Mouse (Mus musculus) kidney, embryonic 14.5 days (tissue): Measurements from ENCODE around the gene Adgrl3. TPM values are rescaled to one million over a fixed set of nuclear protein-coding genes. Genes with fewer than 3 reads are reported as not detected.

Experiments used
- ATAC-seq: fragments of 200-750 bp; cut with Nextera tagmentation; 2 replicates; pipeline ENCODE4 v1.8.0; 2017; ENCODE audit warnings: moderate number of reproducible peaks, mild to moderate bottlenecking, moderate TSS enrichment, moderate library complexity; ENCODE audit not compliant: low FRiP score, low TSS enrichment
- H3K27ac ChIP-seq: fragments of 300-500 bp; sonication (generic); 2 replicates; pipeline ENCODE4 v1.5.1; 2014; ENCODE audit warnings: low read depth, mild to moderate bottlenecking, low read length, moderate library complexity, mixed read lengths
- H3K27me3 ChIP-seq: fragments of 300-500 bp; sonication (generic); 2 replicates; pipeline ENCODE4 v1.6.1; 2014; ENCODE audit warnings: mild to moderate bottlenecking, low read length; ENCODE audit not compliant: control insufficient read depth, insufficient read depth
- H3K36me3 ChIP-seq: fragments of 300-500 bp; sonication (generic); 2 replicates; pipeline ENCODE4 v1.6.1; 2014; ENCODE audit warnings: low read length, mixed read lengths; ENCODE audit not compliant: control insufficient read depth, insufficient read depth
- H3K4me1 ChIP-seq: fragments of 300-500 bp; sonication (generic); 2 replicates; pipeline ENCODE4 v1.6.1; 2014; ENCODE audit warnings: low read length, mixed read lengths; ENCODE audit not compliant: control insufficient read depth, insufficient read depth
- H3K4me2 ChIP-seq: fragments of 300-500 bp; sonication (generic); replicated peaks from 2 replicates; pipeline ENCODE4 v1.6.1; 2014; ENCODE audit warnings: low read depth, mild to moderate bottlenecking, low read length
- H3K4me3 ChIP-seq: fragments of 300-500 bp; sonication (generic); 2 replicates; pipeline ENCODE4 v1.5.1; 2014; ENCODE audit warnings: mild to moderate bottlenecking, low read length
- H3K9ac ChIP-seq: fragments of 300-500 bp; sonication (generic); 2 replicates; pipeline ENCODE4 v1.6.1; 2014; ENCODE audit warnings: low read depth, mild to moderate bottlenecking, low read length, moderate library complexity
- H3K9me3 ChIP-seq: fragments of 300-500 bp; sonication (generic); 2 replicates; pipeline ENCODE4 v1.6.1; 2016; ENCODE audit warnings: low read length; ENCODE audit not compliant: control insufficient read depth
- WGBS: fragments of 180-500 bp; shearing (Covaris S2); extraction: QIAGEN DNeasy Blood & Tissue Kit; methylation state at CpG from one replicate; pipeline ENCODE4 v1.1.7; 2014; 5-methylcytosine and 5-hydroxymethylcytosine counted together
- polyA plus RNA-seq: library from polyadenylated mRNA; unstranded; fragments of >200 nt; fragmentation: Nextera tagmentation; extraction: Ambion mirVana; gene quantifications from 2 replicates; pipeline ENCODE4 v1.2.1, GENCODE M21; 2014

Gene Adgrl3
- polyA plus RNA-seq, 1 experiment from 2014 or later: 28.2 TPM

GRCm38 (mm10) chr5:81064026-81064425 is 44.1 kb downstream of the Adgrl3 start:
- no peak overlapping the region for H3K27ac ChIP-seq
- H3K4me1 ChIP-seq: no peaks in the 10 kb centered on the region
- H3K36me3 ChIP-seq: no peaks in the 10 kb centered on the region
- no peak overlapping the region for H3K9ac ChIP-seq
- H3K4me3 ChIP-seq: no peak overlapping the region
- no peak overlapping the region for H3K4me2 ChIP-seq
- H3K9me3 ChIP-seq: no peaks in the 10 kb centered on the region
- H3K27me3 ChIP-seq: no peaks in the 10 kb centered on the region
- ATAC-seq: no peak
- 88% methylated on average over 2 of the region's 2 CpGs for WGBS

DNA sequence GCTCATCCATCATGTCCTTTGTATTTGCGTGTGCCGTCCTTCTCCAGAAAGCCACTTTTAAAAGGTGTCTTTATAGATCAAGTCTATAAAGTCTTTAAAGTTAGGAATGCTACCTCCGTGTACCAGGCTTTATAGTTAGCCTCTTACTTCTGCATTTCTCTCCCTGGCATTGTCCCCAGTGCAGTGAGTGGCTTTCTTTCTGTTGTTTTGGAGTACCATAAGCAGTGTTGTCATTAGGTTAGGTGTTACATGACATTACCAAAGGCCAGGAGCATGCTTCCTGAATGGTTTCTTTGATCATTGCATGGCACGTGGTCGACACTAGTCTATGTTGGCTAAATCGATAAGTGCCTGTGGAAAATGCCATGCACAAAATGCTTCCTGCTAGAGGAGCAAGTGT is 48.2 kb downstream of the Adgrl3 start:
- H3K9ac ChIP-seq: no peak overlapping the region
- H3K4me2 ChIP-seq: no peak overlapping the region
- ATAC-seq: no peak
- no peaks in the 10 kb centered on the region for H3K36me3 ChIP-seq
- WGBS: 48% methylated on average over 6 of the region's 6 CpGs
- H3K27ac ChIP-seq: no peak overlapping the region
- H3K9me3 ChIP-seq: no peaks in the 10 kb centered on the region
- no peaks in the 10 kb centered on the region for H3K27me3 ChIP-seq
- H3K4me1 ChIP-seq: peaks cover 2% of the 10 kb centered on the region; the same call in 1 of the 2 replicates
- H3K4me3 ChIP-seq: no peak overlapping the region

- no peak for ATAC-seq
- WGBS: 38% methylated on average over 4 of the region's 4 CpGs
- H3K4me3 ChIP-seq: no peak overlapping the region
- no peaks in the 10 kb centered on the region for H3K36me3 ChIP-seq
- no peak overlapping the region for H3K9ac ChIP-seq
- peaks cover 2% of the 10 kb centered on the region; the same call in 1 of the 2 replicates for H3K4me1 ChIP-seq
- H3K4me2 ChIP-seq: no peak overlapping the region
- H3K9me3 ChIP-seq: no peaks in the 10 kb centered on the region
- H3K27ac ChIP-seq: no peak overlapping the region
- H3K27me3 ChIP-seq: no peaks in the 10 kb centered on the region
Measured at GRCm38 (mm10) chr5:81068839-81069238, 48.9 kb downstream of the Adgrl3 start.

- Histone ChIP-seq H3K27me3 (no peaks in the 10 kb centered on the region), H3K36me3 (no peaks in the 10 kb centered on the region), H3K4me2 (no peak overlapping the region), H3K9me3 (no peaks in the 10 kb centered on the region), H3K4me3 (no peak overlapping the region), H3K4me1 (peaks cover 2% of the 10 kb centered on the region; the same call in 1 of the 2 replicates), H3K9ac (no peak overlapping the region), H3K27ac (no peak overlapping the region)
- no peak for ATAC-seq
- WGBS: 77% methylated on average over 5 of the region's 5 CpGs
Measured at GRCm38 (mm10) chr5:81072888-81073287, 53.0 kb downstream of the Adgrl3 start.

GRCm38 (mm10) chr5:81073875-81074274 is 53.9 kb downstream of the Adgrl3 start:
- H3K27ac ChIP-seq: no peak overlapping the region
- WGBS: 71% methylated on average over 1 of the region's 1 CpGs
- no peak overlapping the region for H3K4me3 ChIP-seq
- H3K4me2 ChIP-seq: no peak overlapping the region
- ATAC-seq: no peak
- H3K4me1 ChIP-seq: peaks cover 2% of the 10 kb centered on the region; the same call in 1 of the 2 replicates
- no peaks in the 10 kb centered on the region for H3K36me3 ChIP-seq
- H3K9ac ChIP-seq: no peak overlapping the region
- H3K9me3 ChIP-seq: no peaks in the 10 kb centered on the region
- H3K27me3 ChIP-seq: no peaks in the 10 kb centered on the region

GRCm38 (mm10) chr5:81076377-81076776 is 56.4 kb downstream of the Adgrl3 start:
- Histone ChIP-seq H3K36me3 (no peaks in the 10 kb centered on the region), H3K27ac (no peak overlapping the region), H3K27me3 (no peaks in the 10 kb centered on the region), H3K4me3 (no peak overlapping the region), H3K4me1 (peaks cover under 1% of the 10 kb centered on the region; the same call in 1 of the 2 replicates), H3K4me2 (no peak overlapping the region), H3K9me3 (no peaks in the 10 kb centered on the region), H3K9ac (no peak overlapping the region)
- 70% methylated on average over 5 of the region's 5 CpGs for WGBS
- ATAC-seq: no peak

GRCm38 (mm10) chr5:81077031-81077430 is 57.1 kb downstream of the Adgrl3 start:
- Histone ChIP-seq H3K9ac (no peak overlapping the region), H3K4me2 (no peak overlapping the region), H3K27me3 (no peaks in the 10 kb centered on the region), H3K27ac (no peak overlapping the region), H3K4me3 (no peak overlapping the region), H3K9me3 (no peaks in the 10 kb centered on the region), H3K36me3 (no peaks in the 10 kb centered on the region), H3K4me1 (no peaks in the 10 kb centered on the region)
- 88% methylated on average over 7 of the region's 7 CpGs for WGBS
- ATAC-seq: no peak

GRCm38 (mm10) chr5:81077990-81078389 is 58.1 kb downstream of the Adgrl3 start:
- no peak for ATAC-seq
- no peaks in the 10 kb centered on the region for H3K27me3 ChIP-seq
- 83% methylated on average over 1 of the region's 1 CpGs for WGBS

DNA sequence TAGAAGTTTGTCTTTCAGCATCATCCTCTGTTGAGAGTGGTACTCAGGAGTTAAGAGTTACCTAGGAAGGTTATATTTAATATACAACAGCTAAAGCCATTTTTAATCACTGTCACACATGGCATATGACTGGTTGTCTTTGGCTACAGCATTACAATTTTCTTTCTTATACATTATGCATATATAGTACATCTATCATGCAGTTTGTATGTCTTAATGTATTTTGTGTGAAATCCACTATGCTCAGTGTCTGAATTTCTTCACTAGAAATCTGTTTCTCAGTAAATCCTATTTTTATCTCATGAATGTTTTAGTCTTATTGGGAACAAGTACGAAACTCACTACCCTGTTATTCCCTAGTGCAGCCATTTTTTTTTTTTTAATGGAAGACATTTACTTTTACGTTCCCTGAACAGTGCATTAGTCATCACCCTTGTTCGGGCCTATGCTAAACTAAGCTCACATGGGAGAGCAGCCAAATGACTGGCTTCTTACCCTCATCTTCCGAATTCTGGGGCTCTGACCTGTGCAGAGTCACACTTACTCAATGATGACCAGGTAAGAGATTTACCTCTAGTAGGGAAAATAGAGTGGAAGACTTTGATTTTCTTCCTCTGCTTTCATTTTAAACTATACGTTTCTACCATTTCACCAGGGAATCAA is 63.9 kb downstream of the Adgrl3 start:
- Histone ChIP-seq H3K36me3 (no peaks in the 10 kb centered on the region), H3K4me2 (no peak overlapping the region), H3K9ac (no peak overlapping the region), H3K4me1 (no peaks in the 10 kb centered on the region), H3K27me3 (no peaks in the 10 kb centered on the region), H3K4me3 (no peak overlapping the region), H3K9me3 (no peaks in the 10 kb centered on the region), H3K27ac (no peak overlapping the region)
- 85% methylated on average over 5 of the region's 5 CpGs for WGBS
- no peak for ATAC-seq

More at GRCm38 (mm10) chr5:81077990-81078389, 58.1 kb downstream of the Adgrl3 start:
- Histone ChIP-seq H3K9me3 (no peaks in the 10 kb centered on the region), H3K27ac (no peak overlapping the region), H3K9ac (no peak overlapping the region), H3K4me1 (no peaks in the 10 kb centered on the region), H3K36me3 (no peaks in the 10 kb centered on the region), H3K4me2 (no peak overlapping the region), H3K4me3 (no peak overlapping the region)
